Mouse (Mus musculus): ENCODE results near the gene Lamb1. TPM values are rescaled to one million over a fixed set of nuclear protein-coding genes. Genes with fewer than 3 reads are reported as not detected.

Lamb1 gene
- polyA plus RNA-seq, 1 experiment from 2014 or later, result 60.4 TPM

GRCm38 (mm10) chr12:31321532-31321931 is 56.5 kb downstream of the Lamb1 start:
- no peak overlapping the region for H3K4me3 ChIP-seq (ENCODE audit: low read length)
- ATAC-seq, result no peak
- H3K36me3 ChIP-seq (ENCODE audit: control insufficient read depth, insufficient read depth, low read length), result peaks cover 9% of the 10 kb centered on the region
- WGBS, result 90% methylated on average over 1 of the region's 1 CpGs
- H3K4me1 ChIP-seq (ENCODE audit: control insufficient read depth, insufficient read depth, low read length), result no peaks in the 10 kb centered on the region
- H3K27ac ChIP-seq (ENCODE audit: low read length), result no peak overlapping the region
- no peaks in the 10 kb centered on the region for H3K27me3 ChIP-seq (replicated peaks; ENCODE audit: control insufficient read depth, insufficient read depth, low read length)
- no peak overlapping the region for H3K4me2 ChIP-seq (ENCODE audit: low read depth, low read length)
- H3K9me3 ChIP-seq (ENCODE audit: control insufficient read depth, low read length), result no peaks in the 10 kb centered on the region
- H3K9ac ChIP-seq (ENCODE audit: low read depth, low read length), result no peak overlapping the region

GRCm38 (mm10) chr12:31323136-31323695 is 58.2 kb downstream of the Lamb1 start:
- no peak overlapping the region for H3K4me3 ChIP-seq (ENCODE audit: low read length)
- WGBS, result 88% methylated on average over 9 of the region's 9 CpGs
- H3K36me3 ChIP-seq (ENCODE audit: control insufficient read depth, insufficient read depth, low read length), result peaks cover 13% of the 10 kb centered on the region
- no peaks in the 10 kb centered on the region for H3K9me3 ChIP-seq (ENCODE audit: control insufficient read depth, low read length)
- H3K27me3 ChIP-seq (replicated peaks; ENCODE audit: control insufficient read depth, insufficient read depth, low read length), result no peaks in the 10 kb centered on the region
- H3K4me2 ChIP-seq (ENCODE audit: low read depth, low read length), result no peak overlapping the region
- no peaks in the 10 kb centered on the region for H3K4me1 ChIP-seq (ENCODE audit: control insufficient read depth, insufficient read depth, low read length)
- no peak overlapping the region for H3K9ac ChIP-seq (ENCODE audit: low read depth, low read length)
- no peak overlapping the region for H3K27ac ChIP-seq (ENCODE audit: low read length)
- no peak for ATAC-seq

DNA sequence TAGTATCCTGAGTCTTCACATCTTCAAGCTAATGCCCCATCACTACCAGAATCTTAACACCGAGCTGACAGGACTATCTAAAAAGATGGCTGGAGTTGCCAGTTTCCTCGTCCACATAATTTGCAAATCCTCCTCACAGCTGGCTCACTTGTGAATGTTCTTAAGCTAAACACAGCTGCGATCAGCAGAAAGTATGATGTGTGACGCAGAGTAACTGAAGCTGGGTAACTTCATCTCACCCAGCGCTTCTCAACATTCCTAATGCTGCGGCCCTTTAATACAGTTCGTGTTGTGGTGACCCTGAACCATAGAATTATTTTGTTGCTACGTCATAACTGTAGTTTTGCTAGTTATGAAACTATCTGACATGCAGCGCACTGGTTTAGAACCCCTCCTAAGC is 62.1 kb downstream of the Lamb1 start:
- Histone ChIP-seq H3K27me3 (replicated peaks; ENCODE audit: control insufficient read depth, insufficient read depth, low read length) (no peaks in the 10 kb centered on the region), H3K4me1 (ENCODE audit: control insufficient read depth, insufficient read depth, low read length) (no peaks in the 10 kb centered on the region), H3K27ac (ENCODE audit: low read length) (no peak overlapping the region), H3K4me2 (ENCODE audit: low read depth, low read length) (no peak overlapping the region), H3K36me3 (ENCODE audit: control insufficient read depth, insufficient read depth, low read length) (peaks cover 13% of the 10 kb centered on the region; the same call in 1 of the 2 replicates), H3K9me3 (ENCODE audit: control insufficient read depth, low read length) (no peaks in the 10 kb centered on the region), H3K4me3 (ENCODE audit: low read length) (no peak overlapping the region), H3K9ac (ENCODE audit: low read depth, low read length) (no peak overlapping the region)
- WGBS, result 88% methylated on average over 9 of the region's 9 CpGs
- no peak for ATAC-seq

DNA sequence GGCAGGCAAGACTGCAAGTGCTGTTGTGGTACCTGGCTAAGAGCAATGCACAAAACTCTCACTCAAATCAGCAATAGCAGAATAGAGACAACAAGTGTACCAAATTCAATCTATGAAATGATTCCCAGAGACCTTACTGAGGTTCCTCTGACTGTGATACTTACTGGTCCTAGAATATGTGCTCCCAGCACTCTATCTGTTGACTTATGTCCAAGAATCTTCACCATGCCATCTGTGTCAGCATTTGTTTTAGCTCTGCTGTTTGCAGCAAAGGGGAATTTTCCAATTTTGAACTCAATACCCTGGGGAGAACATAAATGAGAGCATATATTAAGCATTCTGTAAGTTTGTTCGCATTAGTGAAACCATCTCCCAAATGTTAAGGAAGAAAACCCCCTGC is 68.2 kb downstream of the Lamb1 start:
- ATAC-seq, result no peak
- Histone ChIP-seq H3K4me3 (ENCODE audit: low read length) (no peak overlapping the region), H3K4me2 (ENCODE audit: low read depth, low read length) (no peak overlapping the region), H3K9ac (ENCODE audit: low read depth, low read length) (no peak overlapping the region), H3K27me3 (replicated peaks; ENCODE audit: control insufficient read depth, insufficient read depth, low read length) (no peaks in the 10 kb centered on the region), H3K9me3 (ENCODE audit: control insufficient read depth, low read length) (no peaks in the 10 kb centered on the region), H3K27ac (ENCODE audit: low read length) (no peak overlapping the region), H3K36me3 (ENCODE audit: control insufficient read depth, insufficient read depth, low read length) (peaks cover 9% of the 10 kb centered on the region; the same call in 1 of the 2 replicates), H3K4me1 (ENCODE audit: control insufficient read depth, insufficient read depth, low read length) (no peaks in the 10 kb centered on the region)
- WGBS, result 84% methylated on average over 1 of the region's 1 CpGs

GRCm38 (mm10) chr12:31350191-31350943 is 85.3 kb downstream of the Lamb1 start:
- H3K4me1 ChIP-seq (ENCODE audit: control insufficient read depth, insufficient read depth, low read length), result peaks cover 8% of the 10 kb centered on the region
- H3K27ac ChIP-seq (ENCODE audit: low read length), result no peak overlapping the region
- H3K9ac ChIP-seq (ENCODE audit: low read depth, low read length), result peak overlapping the region; percentile 94
- no peak; the same call in 1 of the 2 replicates for ATAC-seq
- WGBS, result 25% methylated on average over 15 of the region's 15 CpGs
- peaks cover 9% of the 10 kb centered on the region for H3K36me3 ChIP-seq (ENCODE audit: control insufficient read depth, insufficient read depth, low read length)
- H3K9me3 ChIP-seq (ENCODE audit: control insufficient read depth, low read length), result no peaks in the 10 kb centered on the region
- H3K27me3 ChIP-seq (replicated peaks; ENCODE audit: control insufficient read depth, insufficient read depth, low read length), result no peaks in the 10 kb centered on the region
- H3K4me3 ChIP-seq (ENCODE audit: low read length), result peak overlapping the region; percentile 97
- peak overlapping the region; percentile 87 for H3K4me2 ChIP-seq (ENCODE audit: low read depth, low read length)

- no peaks in the 10 kb centered on the region for H3K27me3 ChIP-seq (replicated peaks; ENCODE audit: control insufficient read depth, insufficient read depth, low read length)
- peak; percentile 99 for ATAC-seq
- 5% methylated on average over 66 of the region's 66 CpGs for WGBS
- H3K36me3 ChIP-seq (ENCODE audit: control insufficient read depth, insufficient read depth, low read length), result peaks cover 9% of the 10 kb centered on the region
- H3K9ac ChIP-seq (ENCODE audit: low read depth, low read length), result peak within 1 kb of the TSS; percentile 94
- peak within 1 kb of the TSS; percentile 87 for H3K4me2 ChIP-seq (ENCODE audit: low read depth, low read length)
- H3K4me3 ChIP-seq (ENCODE audit: low read length), result peak within 1 kb of the TSS; percentile 97
- H3K9me3 ChIP-seq (ENCODE audit: control insufficient read depth, low read length), result no peaks in the 10 kb centered on the region
- peaks cover 8% of the 10 kb centered on the region for H3K4me1 ChIP-seq (ENCODE audit: control insufficient read depth, insufficient read depth, low read length)
- peak within 1 kb of the TSS; percentile 83 for H3K27ac ChIP-seq (ENCODE audit: low read length)
These were observed 86.2 kb downstream of the Lamb1 start, which contains the start of gene Dld for GRCm38 (mm10) chr12:31350944-31351928. Gene Dld (minus strand): TSS chr12:31351453.

DNA sequence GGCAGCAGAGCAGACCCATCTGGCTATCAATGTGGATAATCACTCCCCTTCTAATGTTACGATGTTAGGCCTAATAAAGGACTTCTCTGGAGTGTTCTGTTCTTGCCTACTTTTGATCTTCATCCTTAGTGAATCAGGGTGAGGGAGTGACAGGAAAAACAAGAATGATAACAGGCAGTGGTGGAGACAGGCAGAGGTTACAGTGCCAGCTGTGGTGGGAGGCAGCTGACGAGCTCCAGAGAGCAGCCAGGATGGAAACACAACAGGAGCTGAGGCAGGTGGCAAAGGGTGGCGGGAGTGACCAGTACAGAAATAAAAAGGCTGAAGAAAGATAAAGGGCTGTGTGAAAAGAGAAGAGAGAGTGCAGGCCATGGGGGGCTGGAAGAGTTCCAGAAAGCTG is 101.4 kb downstream of the Lamb1 start:
- Histone ChIP-seq H3K4me3 (ENCODE audit: low read length) (no peak overlapping the region), H3K27ac (ENCODE audit: low read length) (no peak overlapping the region), H3K4me2 (ENCODE audit: low read depth, low read length) (no peak overlapping the region), H3K9me3 (ENCODE audit: control insufficient read depth, low read length) (no peaks in the 10 kb centered on the region), H3K9ac (ENCODE audit: low read depth, low read length) (no peak overlapping the region), H3K4me1 (ENCODE audit: control insufficient read depth, insufficient read depth, low read length) (no peaks in the 10 kb centered on the region), H3K36me3 (ENCODE audit: control insufficient read depth, insufficient read depth, low read length) (no peaks in the 10 kb centered on the region), H3K27me3 (replicated peaks; ENCODE audit: control insufficient read depth, insufficient read depth, low read length) (no peaks in the 10 kb centered on the region)
- 54% methylated on average over 3 of the region's 3 CpGs for WGBS
- ATAC-seq, result no peak

- Histone ChIP-seq H3K4me2 (ENCODE audit: low read depth, low read length) (no peak overlapping the region), H3K9me3 (ENCODE audit: control insufficient read depth, low read length) (no peaks in the 10 kb centered on the region), H3K4me1 (ENCODE audit: control insufficient read depth, insufficient read depth, low read length) (no peaks in the 10 kb centered on the region), H3K9ac (ENCODE audit: low read depth, low read length) (no peak overlapping the region), H3K27me3 (replicated peaks; ENCODE audit: control insufficient read depth, insufficient read depth, low read length) (no peaks in the 10 kb centered on the region), H3K27ac (ENCODE audit: low read length) (no peak overlapping the region), H3K4me3 (ENCODE audit: low read length) (no peak overlapping the region), H3K36me3 (ENCODE audit: control insufficient read depth, insufficient read depth, low read length) (no peaks in the 10 kb centered on the region)
- ATAC-seq, result no peak
- 87% methylated on average over 5 of the region's 5 CpGs for WGBS
These were observed 102.7 kb downstream of the Lamb1 start for GRCm38 (mm10) chr12:31367721-31368120.

GRCm38 (mm10) chr12:31369118-31369517 is 104.1 kb downstream of the Lamb1 start:
- Histone ChIP-seq H3K27me3 (replicated peaks; ENCODE audit: control insufficient read depth, insufficient read depth, low read length) (no peaks in the 10 kb centered on the region), H3K4me1 (ENCODE audit: control insufficient read depth, insufficient read depth, low read length) (no peaks in the 10 kb centered on the region), H3K4me3 (ENCODE audit: low read length) (no peak overlapping the region), H3K27ac (ENCODE audit: low read length) (no peak overlapping the region), H3K9me3 (ENCODE audit: control insufficient read depth, low read length) (no peaks in the 10 kb centered on the region), H3K36me3 (ENCODE audit: control insufficient read depth, insufficient read depth, low read length) (no peaks in the 10 kb centered on the region), H3K4me2 (ENCODE audit: low read depth, low read length) (no peak overlapping the region), H3K9ac (ENCODE audit: low read depth, low read length) (no peak overlapping the region)
- no peak for ATAC-seq
- whole genome bisulfite sequencing, result 82% methylated on average over 1 of the region's 1 CpGs

Measured in intestine, embryonic 16.5 days (tissue).